Comparison of ENCODE assay signal across 9 mouse cellular contexts in genomic region chr10:88371793-88372192, GRCm38 (mm10). TPM values are rescaled to one million over a fixed set of nuclear protein-coding genes. Genes with fewer than 3 reads are reported as not detected.
DNase-seq lines count a peak whose midpoint lies in the region; ATAC-seq and TF ChIP-seq lines count a peak whose summit lies in the region.
"Had no signal": no experiment of that assay in that cellular context is flagged by ENCODE, and none has a peak within 500 bp of the region (broad histone marks: within the 10 kb centered on the region; RNA-seq: fewer than 3 reads in every experiment).

No protein-coding gene starts in this region.

- no peak overlapping the region for H3K27ac ChIP-seq in embryonic fibroblast, embryonic 13.5 days (ENCODE audit: insufficient read depth, low read length)

- DNase-seq in kidney, adult 18-20 months, result peak; percentile 16
- no peak for DNase-seq in kidney, adult 9 months
- DNase-seq in thymus, postnatal 0 days (ENCODE audit: low spot score), result peak; percentile 38
- DNase-seq in thymus, adult 18-20 months, result no peak
- DNase-seq in MN1 (ENCODE audit: low spot score), result no peak
- DNase-seq in left cerebral cortex, postnatal 36 days (ENCODE audit: low spot score in 2 of 2), result no peak

- TF ChIP-seq POLR2A in embryonic fibroblast, embryonic 13.5 days (IDR thresholded peaks at IDR 0.05; ENCODE audit: low read depth, low read length), result no peak

- peak; percentile 21; the same call in 1 of the 2 replicates for TF ChIP-seq CTCF in embryonic fibroblast, embryonic 13.5 days (IDR thresholded peaks at IDR 0.05; ENCODE audit: borderline replicate concordance, insufficient read depth, low read length)

- no peak for ATAC-seq in cerebellum, adult (ENCODE audit: insufficient number of reproducible peaks, low FRiP score, low TSS enrichment)

- intact Hi-C loops in left cerebral cortex, postnatal 36 days (cut with DNase I), result no loop called here

- H3K4me1 ChIP-seq in embryonic fibroblast, embryonic 13.5 days (ENCODE audit: control insufficient read depth, insufficient read depth, low read length), result no peaks in the 10 kb centered on the region

- H3K4me3 ChIP-seq in embryonic fibroblast, embryonic 13.5 days (ENCODE audit: insufficient read depth, low read length), result no peak overlapping the region
- H3K4me3 ChIP-seq: erythroblast, embryonic 14.5 days had no signal

RNA-seq across cellular contexts. Expression of gene Dram1, which starts 7.1 kb away (rescaled TPM):
- polyA plus RNA-seq in thymus, postnatal 0 days (2015; fragmentation: Nextera tagmentation; extraction: Ambion mirVana), result 8.6 and 9.8 TPM in 2 replicates
- polyA plus RNA-seq in embryonic fibroblast, embryonic 13.5 days (2011; ENCODE audit: insufficient read length, low read depth, missing spikeins), result 18.5 and 20.6 TPM in 2 replicates
- 1 to 10 TPM; 1.0 to 1.1 TPM for total RNA-seq in left cerebral cortex, postnatal 36 days (2021)
- polyA plus RNA-seq: erythroblast, embryonic 14.5 days had no signal

RNA-seq across cellular contexts. Expression of gene Gnptab, which starts 7.1 kb away (rescaled TPM):
- polyA plus RNA-seq in thymus, postnatal 0 days (2015; fragmentation: Nextera tagmentation; extraction: Ambion mirVana), result 8.6 and 9.6 TPM in 2 replicates
- 28.7 and 41.1 TPM in 2 replicates for polyA plus RNA-seq in embryonic fibroblast, embryonic 13.5 days (2011; ENCODE audit: insufficient read length, low read depth, missing spikeins)
- 10 to 100 TPM; 71.4 to 76.5 TPM for total RNA-seq in left cerebral cortex, postnatal 36 days (2021)

Comparison
In these comparisons a context has a peak if more than half of its experiments do, and no peak if none do; other contexts are left out.
1. DNase-seq: peak in kidney, adult 18-20 months (single experiment) and thymus, postnatal 0 days (single experiment); none in kidney, adult 9 months (single experiment), thymus, adult 18-20 months (0 of 2), MN1 (single experiment) and left cerebral cortex, postnatal 36 days (0 of 2).